8 mouse cellular contexts compared by ENCODE assay signal in genomic region chr6:11907269-11908032, GRCm38 (mm10). TPM values are rescaled to one million over a fixed set of nuclear protein-coding genes. Genes with fewer than 3 reads are reported as not detected.
DNase-seq lines count a peak whose midpoint lies in the region; ATAC-seq lines count a peak whose summit lies in the region.

Gene Ndufa4 (minus strand): TSS chr6:11907497.
Gene Phf14 (plus strand): TSS chr6:11907809.

- peak within 1 kb of the TSS; percentile 97 for H3K9ac ChIP-seq in heart, embryonic 13.5 days
- peak within 1 kb of the TSS; percentile 90 for H3K9ac ChIP-seq in liver, embryonic 12.5 days
- peak within 1 kb of the TSS; percentile 92 for H3K9ac ChIP-seq in stomach, embryonic 15.5 days

- H3K27me3 ChIP-seq in heart, embryonic 13.5 days (replicated peaks): no peaks in the 10 kb centered on the region
- no peaks in the 10 kb centered on the region for H3K27me3 ChIP-seq in liver, embryonic 12.5 days (replicated peaks)
- no peaks in the 10 kb centered on the region for H3K27me3 ChIP-seq in stomach, embryonic 15.5 days (replicated peaks)

- WGBS in heart, embryonic 13.5 days: under 1% methylated on average over 59 of the region's 59 CpGs
- under 1% methylated on average over 59 of the region's 59 CpGs for WGBS in liver, embryonic 12.5 days (ENCODE audit: insufficient replicate concordance)
- WGBS in stomach, embryonic 15.5 days: under 1% methylated on average over 59 of the region's 59 CpGs

- H3K4me1 ChIP-seq in brown adipose tissue, adult 24 weeks (ENCODE audit: control insufficient read depth, insufficient read depth, insufficient read length, low read length): peaks cover 4% of the 10 kb centered on the region
- H3K4me1 ChIP-seq in heart, embryonic 13.5 days: peaks cover 23% of the 10 kb centered on the region
- H3K4me1 ChIP-seq in liver, embryonic 12.5 days: peaks cover 17% of the 10 kb centered on the region
- peaks cover 10% of the 10 kb centered on the region for H3K4me1 ChIP-seq in stomach, embryonic 15.5 days

- peak; percentile 93 for DNase-seq in CD4-positive, CD25-positive, alpha-beta regulatory T cell, adult 2 months (ENCODE audit: low read depth, low spot score)
- peak; percentile 73 for DNase-seq in fat pad, adult 2 months (ENCODE audit: extremely low read depth, low read depth, low spot score)
- peak; percentile 94 for DNase-seq in kidney, postnatal 10 days
- DNase-seq in natural killer cell, adult 2 months (ENCODE audit: low spot score in 2 of 2): peak; percentile 92 to 93

- H3K27ac ChIP-seq in brown adipose tissue, adult 24 weeks (replicated peaks; ENCODE audit: low read depth, low read length): peak within 1 kb of the TSS; percentile 96
- H3K27ac ChIP-seq in heart, embryonic 13.5 days (replicated peaks): peak within 1 kb of the TSS; percentile 91
- H3K27ac ChIP-seq in liver, embryonic 12.5 days: peak within 1 kb of the TSS; percentile 86
- peak within 1 kb of the TSS; percentile 87 for H3K27ac ChIP-seq in stomach, embryonic 15.5 days

- ATAC-seq in heart, embryonic 13.5 days (ENCODE audit: extremely low read depth, insufficient number of reproducible peaks, low FRiP score, low TSS enrichment): peak; percentile 92
- peak; percentile 97 for ATAC-seq in liver, embryonic 12.5 days
- ATAC-seq in stomach, embryonic 15.5 days (ENCODE audit: insufficient read depth, low FRiP score, low read depth): peak; percentile 98

- H3K36me3 ChIP-seq in heart, embryonic 13.5 days: peaks cover 32% of the 10 kb centered on the region
- peaks cover 30% of the 10 kb centered on the region for H3K36me3 ChIP-seq in liver, embryonic 12.5 days
- no peaks in the 10 kb centered on the region for H3K36me3 ChIP-seq in stomach, embryonic 15.5 days

- peak within 1 kb of the TSS; percentile 85 for H3K4me3 ChIP-seq in brown adipose tissue, adult 24 weeks (ENCODE audit: insufficient read depth, low read depth, low read length)
- peak within 1 kb of the TSS; percentile 87 for H3K4me3 ChIP-seq in heart, embryonic 13.5 days
- H3K4me3 ChIP-seq in liver, embryonic 12.5 days: peak within 1 kb of the TSS; percentile 92
- H3K4me3 ChIP-seq in stomach, embryonic 15.5 days (replicated peaks): peak within 1 kb of the TSS; percentile 91

- no peaks in the 10 kb centered on the region for H3K9me3 ChIP-seq in heart, embryonic 13.5 days
- H3K9me3 ChIP-seq in liver, embryonic 12.5 days (replicated peaks): no peaks in the 10 kb centered on the region
- no peaks in the 10 kb centered on the region for H3K9me3 ChIP-seq in stomach, embryonic 15.5 days

- H3K4me2 ChIP-seq in heart, embryonic 13.5 days: peak within 1 kb of the TSS; percentile 79
- H3K4me2 ChIP-seq in liver, embryonic 12.5 days: peak within 1 kb of the TSS; percentile 83
- peak within 1 kb of the TSS; percentile 65 for H3K4me2 ChIP-seq in stomach, embryonic 15.5 days

RNA-seq across cellular contexts. Expression of gene Ndufa4, which starts in this region (rescaled TPM):
- 6,376 and 8,229 TPM in 2 replicates for polyA plus RNA-seq in brown adipose tissue, adult 24 weeks (2012; ENCODE audit: insufficient read depth, insufficient read length, missing spikeins)
- polyA plus RNA-seq in heart, embryonic 13.5 days (2015; fragmentation: Nextera tagmentation; extraction: Ambion mirVana): 1,406 and 1,576 TPM in 2 replicates
- 553 and 579 TPM in 2 replicates for polyA plus RNA-seq in liver, embryonic 12.5 days (2016; fragmentation: Nextera tagmentation; extraction: Ambion mirVana)
- polyA plus RNA-seq in stomach, embryonic 15.5 days (2015; fragmentation: Nextera tagmentation; extraction: Ambion mirVana): 980 and 987 TPM in 2 replicates

RNA-seq across cellular contexts. Expression of gene Phf14, which starts in this region (rescaled TPM):
- polyA plus RNA-seq in brown adipose tissue, adult 24 weeks (2012; ENCODE audit: insufficient read depth, insufficient read length, missing spikeins): 21.3 and 21.5 TPM in 2 replicates
- 39.0 and 39.8 TPM in 2 replicates for polyA plus RNA-seq in heart, embryonic 13.5 days (2015; fragmentation: Nextera tagmentation; extraction: Ambion mirVana)
- polyA plus RNA-seq in liver, embryonic 12.5 days (2016; fragmentation: Nextera tagmentation; extraction: Ambion mirVana): 28.1 and 28.7 TPM in 2 replicates
- polyA plus RNA-seq in stomach, embryonic 15.5 days (2015; fragmentation: Nextera tagmentation; extraction: Ambion mirVana): 64.7 and 64.9 TPM in 2 replicates

Comparison
In these comparisons a context has a peak if more than half of its experiments do, and no peak if none do; other contexts are left out.
1. Peak in every context shown above with its lines: DNase-seq, ATAC-seq, H3K4me3 ChIP-seq and H3K27ac ChIP-seq.